Mouse (Mus musculus): Measurements from ENCODE around the gene Usp15.
A peak's percentile ranks its signal among the peaks of the same experiment; 100 is the strongest.

Gene Usp15

DNA sequence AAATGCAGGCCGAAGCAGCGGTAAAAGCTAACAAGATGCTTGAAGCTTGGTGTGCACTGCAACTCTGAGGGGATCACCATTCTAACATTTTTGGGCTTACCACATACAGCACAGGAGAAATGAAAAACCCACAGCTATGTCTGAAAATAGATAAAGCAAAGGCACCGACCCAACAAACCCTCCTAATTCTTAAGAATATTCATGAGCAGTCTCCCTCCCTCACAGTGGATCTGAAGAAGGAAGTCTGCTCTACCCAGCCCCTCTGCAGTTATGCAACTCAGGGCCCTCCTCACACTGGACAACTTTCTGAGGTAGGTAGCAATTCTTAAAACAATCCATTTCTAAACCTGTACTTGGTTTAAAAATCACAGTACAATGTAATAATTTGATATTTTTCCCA lies 14.4 kb downstream of the Usp15 start:
- DNase-seq (ENCODE audit: low read depth, low spot score) = no peak

DNA sequence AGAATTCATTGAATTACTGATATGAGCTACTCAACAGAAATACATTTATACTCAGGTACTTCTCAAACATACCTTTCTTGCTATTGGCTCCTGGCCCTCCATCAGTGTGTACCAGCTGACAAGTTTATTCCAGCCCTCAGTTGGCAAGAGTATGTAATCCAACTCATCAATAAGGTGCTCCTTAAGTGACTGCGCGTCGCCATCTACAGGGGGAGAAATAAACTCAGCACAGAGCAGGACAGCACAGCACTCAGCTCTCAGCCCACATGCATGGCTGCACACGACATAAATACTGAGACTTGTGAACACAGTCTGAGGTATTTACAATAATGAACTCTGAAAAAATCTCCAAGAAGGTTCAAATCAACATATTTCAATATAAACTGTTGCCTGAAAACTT lies 21.0 kb downstream of the Usp15 start:
- no peak for DNase-seq (ENCODE audit: low read depth, low spot score)

DNA sequence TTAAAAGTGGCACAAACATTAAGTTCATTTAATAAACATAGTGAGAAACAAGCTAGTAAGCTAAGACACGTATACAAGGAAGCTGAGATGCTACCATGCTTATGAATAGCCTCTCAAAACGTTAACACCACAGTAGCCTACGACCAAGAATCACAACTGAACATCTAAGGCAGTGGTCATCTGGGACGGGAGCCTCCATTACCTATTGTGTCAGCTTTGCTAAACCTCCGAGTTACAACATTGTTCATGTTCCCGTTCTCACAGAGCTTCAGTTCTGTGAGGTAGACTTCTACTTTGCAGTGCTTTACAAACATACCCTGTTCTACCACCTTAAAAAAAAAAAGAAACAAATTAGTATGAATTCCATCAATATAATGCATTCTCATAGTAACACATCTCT lies 25.9 kb downstream of the Usp15 start:
- DNase-seq (ENCODE audit: low read depth, low spot score) = no peak

DNA sequence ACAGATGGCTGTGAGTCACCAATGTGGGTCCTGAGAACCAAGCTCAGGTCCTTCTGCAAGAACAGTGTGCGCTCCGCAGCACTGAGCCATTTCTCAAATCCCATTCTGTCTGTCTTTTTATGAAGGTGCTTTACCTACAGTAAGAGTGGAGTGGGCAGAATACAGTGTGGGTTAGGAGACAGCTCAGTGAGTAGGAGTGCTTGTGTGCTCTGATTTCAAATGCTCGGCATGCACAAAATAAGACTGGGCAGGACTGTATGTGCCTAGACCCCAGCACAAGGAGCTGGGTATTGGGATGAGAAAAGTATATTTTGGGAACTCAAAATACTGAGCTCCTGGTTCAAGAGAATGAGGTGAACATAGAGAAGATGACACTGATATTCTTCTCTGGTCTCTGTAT lies 31.3 kb downstream of the Usp15 start:
- DNase-seq (ENCODE audit: low read depth, low spot score) = no peak

DNA sequence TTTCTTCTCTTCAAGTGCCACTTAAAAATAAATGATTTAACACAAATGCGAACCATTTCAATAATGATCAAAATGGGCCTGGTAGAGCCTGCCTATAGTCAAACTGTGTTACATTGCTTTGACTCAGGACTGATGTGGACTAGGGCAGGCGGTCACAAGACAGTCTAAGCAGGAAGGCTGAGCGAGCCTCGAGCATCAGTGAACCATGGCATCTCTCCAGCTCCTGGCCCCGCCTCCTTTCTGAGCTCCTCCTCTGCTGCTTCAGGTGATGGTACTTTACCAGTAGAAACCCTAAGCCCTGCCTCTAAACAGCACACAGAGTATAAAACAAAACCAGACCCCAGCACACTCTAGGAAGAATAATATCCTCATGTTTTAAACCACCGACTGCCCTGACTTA lies 36.3 kb downstream of the Usp15 start:
- DNase-seq (ENCODE audit: low read depth, low spot score) = no peak

DNA sequence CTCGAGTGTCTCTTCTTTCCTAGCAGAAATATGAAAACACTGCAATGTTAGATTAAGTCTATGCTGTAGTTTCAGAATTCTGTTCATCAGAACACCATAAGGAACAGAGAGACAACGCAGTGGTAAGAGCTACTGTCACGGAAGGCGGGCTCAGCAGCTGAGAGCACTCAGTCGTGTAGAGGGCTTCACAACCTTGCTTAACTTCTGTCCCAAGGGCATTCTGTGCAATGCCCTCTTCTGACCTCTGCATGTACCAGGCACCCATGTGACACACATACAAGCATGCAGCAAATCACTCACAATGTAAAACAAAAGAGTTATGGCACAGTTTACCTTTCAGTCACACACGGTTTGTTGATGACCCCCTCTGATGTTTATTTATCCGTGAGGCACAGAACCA lies 37.5 kb downstream of the Usp15 start:
- no peak for DNase-seq (ENCODE audit: low read depth, low spot score)

DNA sequence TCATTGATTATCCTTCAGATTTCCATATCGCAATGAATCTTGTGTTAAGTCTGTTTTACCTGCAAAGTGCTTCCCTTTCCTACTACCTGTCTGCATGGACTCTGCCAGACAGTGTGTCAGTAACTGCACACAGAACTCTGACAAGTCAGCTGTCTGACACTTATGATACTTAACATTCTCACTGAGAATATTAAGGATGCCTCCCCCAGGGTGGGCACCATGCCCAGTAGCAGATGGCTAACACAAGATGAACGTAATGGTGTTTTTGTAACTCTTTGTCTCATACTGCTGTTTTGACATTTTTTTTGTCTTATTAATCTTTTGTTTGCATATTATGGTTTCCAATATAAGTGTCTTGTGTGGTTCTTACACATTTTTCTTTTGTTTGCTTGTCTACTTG lies 40.4 kb downstream of the Usp15 start:
- DNase-seq (ENCODE audit: low read depth, low spot score) = no peak

DNA sequence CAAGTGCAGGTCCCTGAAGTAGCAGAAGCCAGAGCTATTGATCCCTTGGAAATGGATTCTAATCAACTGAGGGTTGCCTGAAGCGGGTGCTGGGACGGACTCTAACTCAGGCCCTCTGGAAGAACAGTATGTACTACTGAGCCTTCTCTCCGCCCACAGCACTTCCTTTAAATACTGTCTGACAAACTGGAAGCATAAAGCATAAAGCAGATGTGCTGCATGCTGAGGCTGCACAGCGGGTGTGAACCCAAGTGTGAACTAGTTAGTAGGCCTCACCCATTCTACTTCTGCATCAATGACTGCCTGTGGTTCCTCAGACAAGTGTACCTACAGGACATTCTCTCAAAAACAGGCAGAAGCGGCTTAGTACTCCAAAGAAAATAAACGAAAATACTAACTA lies 41.0 kb downstream of the Usp15 start:
- DNase-seq (ENCODE audit: low read depth, low spot score) = no peak

DNA sequence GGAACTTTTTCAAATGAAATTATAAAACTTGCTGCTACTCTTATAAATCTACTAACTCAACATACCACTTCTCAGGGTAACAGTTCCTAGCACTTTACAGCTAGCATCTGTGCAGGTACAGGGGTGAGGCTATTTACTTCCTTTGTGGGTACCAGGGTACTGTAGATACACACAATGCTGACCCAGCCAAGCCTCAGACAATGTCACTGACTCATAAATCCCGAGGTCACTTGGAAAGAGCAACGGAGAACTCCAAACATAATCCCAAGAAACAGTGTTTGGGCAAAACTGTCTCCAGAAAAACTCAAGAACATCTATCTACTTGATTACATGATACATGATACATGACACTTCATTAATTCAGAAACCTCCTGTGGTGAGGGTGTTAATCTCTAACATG lies 43.5 kb downstream of the Usp15 start:
- DNase-seq (ENCODE audit: low read depth, low spot score) = no peak

DNA sequence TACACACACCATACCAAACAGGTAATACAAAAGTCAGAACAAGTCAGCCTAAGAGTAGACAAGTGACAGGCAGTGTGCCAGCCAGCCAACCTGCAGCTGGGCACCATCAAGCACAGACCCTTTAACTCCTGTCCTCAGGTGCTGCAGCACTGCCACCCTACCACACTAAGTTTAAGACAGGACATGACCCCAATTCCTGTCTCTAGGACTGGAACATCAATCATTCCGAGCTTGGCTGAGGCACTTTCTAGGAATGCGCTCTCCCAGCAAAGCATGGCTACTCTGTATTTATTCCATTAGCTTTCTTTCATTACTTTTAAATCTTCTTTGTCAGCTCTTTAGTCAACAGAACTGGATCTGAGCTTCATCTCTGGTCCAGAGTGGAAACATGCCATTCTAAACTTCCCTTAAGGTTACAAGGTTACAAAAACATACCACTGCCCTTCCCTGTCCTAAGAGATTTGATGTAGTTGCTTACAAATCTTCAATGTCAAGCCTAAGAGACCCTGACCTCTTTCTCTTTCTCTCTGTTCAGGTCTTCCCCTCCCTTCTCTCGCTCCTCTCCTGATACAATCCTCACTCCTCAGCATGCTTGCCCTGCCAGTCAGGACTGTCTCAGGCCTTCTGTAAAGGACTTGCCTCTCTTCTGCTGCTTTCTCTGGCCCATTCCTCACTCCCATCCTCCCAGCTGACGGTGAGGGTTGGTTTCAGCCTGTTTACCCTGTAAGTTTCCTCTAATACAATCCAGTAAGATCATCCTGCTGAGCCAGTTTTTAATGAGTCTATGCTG lies 48.6 kb downstream of the Usp15 start:
- no peak for DNase-seq (ENCODE audit: low read depth, low spot score)

DNA sequence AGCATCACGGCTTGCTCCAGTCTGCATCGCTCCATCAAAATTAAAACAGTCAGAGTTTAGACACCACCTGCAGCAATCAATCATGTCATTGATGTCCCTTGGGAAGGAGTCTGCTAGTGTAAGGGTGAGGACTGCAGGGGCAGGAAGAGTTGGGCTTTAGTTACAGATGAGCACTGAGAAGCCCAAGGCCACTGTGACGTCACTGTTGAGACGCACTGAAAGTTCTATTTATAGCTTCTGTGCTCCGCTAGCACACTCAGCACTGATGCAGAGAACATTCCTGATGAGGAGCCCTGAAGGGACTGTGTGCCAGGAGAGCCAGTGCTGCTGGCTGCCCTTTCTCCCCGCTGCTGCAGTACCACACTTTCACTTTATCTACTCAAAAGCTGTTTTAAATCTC lies 49.6 kb downstream of the Usp15 start:
- no peak for DNase-seq (ENCODE audit: low read depth, low spot score)

DNA sequence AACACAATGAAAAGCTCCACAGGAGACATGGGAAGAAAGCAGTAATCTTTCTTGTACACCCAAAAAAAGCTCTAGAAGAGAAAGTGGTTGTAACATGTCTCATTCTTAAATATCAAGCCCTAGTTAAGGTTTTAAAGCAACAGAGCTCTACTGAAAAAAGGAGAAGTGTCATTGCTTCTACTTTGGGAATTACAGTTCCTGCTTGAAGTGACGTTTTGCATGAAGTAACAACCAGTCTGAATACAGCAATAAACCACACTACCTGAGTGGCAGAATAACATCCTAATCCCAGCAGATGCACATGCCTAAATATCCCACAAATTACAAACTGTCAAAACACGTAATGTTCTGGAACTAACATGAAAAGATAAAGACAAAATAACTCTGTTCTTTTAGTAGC lies 50.4 kb downstream of the Usp15 start:
- DNase-seq (ENCODE audit: low read depth, low spot score) = no peak

DNA sequence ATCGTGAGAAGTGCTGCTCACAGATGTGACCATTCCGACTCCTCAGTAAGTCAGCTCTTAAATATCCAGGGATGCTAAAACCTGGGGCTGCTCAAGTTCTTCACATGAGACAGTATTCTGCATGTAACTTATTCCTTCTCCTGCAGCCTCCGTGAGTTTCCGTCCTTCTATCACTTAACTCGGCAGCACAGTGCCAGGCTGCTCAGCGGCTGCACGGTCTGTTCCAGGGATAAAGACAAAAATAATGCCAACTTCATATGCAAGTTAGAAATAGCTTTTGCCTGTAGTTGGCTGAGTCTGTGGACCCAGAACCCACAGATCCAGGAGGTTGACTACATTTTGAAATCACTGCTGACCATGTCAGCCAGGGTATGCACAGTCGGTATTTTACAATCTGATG lies 52.5 kb downstream of the Usp15 start:
- no peak for DNase-seq (ENCODE audit: low read depth, low spot score)

DNA sequence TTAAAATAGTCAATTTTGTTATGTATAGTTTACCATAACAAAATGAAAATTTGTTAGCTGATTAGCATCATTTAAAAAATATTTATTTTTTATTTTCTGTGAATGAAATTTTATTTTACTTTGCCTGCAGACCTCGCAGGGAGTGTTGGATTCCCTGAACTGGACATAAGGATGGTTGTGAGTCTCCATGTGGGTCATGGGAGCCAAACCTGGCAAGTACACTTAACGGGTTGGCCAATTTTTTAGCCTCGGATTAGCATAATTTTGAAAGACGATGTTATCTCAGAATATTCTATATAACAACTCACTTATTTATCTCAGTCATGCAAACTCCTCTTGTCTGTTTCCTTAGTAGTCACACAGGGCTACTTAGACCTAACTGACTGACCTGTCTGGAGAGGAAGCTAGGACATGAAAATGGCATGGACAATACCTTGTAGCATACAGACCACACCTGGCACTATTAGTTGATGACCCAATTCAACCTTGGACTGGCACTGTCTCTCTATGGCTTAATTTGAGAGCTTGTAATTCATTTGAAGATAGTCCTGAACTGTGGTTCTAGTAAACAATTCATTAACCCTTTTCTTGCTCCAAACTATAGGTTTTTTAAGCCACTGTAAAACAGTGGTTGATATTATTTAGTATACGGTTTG lies 54.3 kb downstream of the Usp15 start:
- no peak for DNase-seq (ENCODE audit: low read depth, low spot score)

DNA sequence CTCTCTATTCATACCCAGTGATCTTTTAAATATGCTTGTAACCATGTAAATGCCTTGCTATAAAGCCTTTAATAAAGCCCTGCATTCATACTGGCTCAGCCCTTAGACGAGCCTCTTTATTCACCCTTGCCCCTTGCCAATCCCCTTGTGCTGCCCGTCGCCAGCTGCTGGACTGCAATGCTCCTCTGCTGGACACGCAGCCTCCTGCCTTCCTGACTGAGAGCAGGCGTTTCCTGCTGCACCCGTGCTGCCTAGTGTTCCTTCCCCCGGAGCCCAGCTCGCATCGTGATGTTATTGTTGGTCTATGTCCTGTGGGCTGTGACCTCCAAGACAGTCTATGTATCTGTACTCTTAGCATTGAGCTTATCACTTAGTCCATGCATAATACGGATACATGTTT lies 61.0 kb downstream of the Usp15 start:
- DNase-seq (ENCODE audit: low read depth, low spot score) = no peak

DNA sequence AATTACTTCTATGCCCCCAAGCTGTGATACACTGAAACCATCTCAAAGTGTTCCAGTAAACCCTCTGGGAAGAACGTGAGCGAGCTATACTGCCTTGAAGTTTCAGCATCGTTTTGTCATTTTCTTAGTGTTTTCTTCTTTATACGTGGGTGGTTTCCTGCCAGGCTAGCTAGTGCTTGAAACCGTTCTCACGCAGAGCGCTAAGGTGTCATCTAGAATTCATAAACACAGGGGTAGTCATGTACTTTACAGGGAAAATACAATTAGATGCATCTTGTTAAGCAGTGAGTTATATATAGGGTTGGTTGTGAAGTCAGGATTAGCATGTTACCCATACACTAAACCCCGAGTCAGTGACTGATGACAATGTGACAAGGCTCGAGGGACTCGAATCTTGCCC lies 65.3 kb downstream of the Usp15 start:
- peak; percentile 15 for DNase-seq (ENCODE audit: low read depth, low spot score)

DNA sequence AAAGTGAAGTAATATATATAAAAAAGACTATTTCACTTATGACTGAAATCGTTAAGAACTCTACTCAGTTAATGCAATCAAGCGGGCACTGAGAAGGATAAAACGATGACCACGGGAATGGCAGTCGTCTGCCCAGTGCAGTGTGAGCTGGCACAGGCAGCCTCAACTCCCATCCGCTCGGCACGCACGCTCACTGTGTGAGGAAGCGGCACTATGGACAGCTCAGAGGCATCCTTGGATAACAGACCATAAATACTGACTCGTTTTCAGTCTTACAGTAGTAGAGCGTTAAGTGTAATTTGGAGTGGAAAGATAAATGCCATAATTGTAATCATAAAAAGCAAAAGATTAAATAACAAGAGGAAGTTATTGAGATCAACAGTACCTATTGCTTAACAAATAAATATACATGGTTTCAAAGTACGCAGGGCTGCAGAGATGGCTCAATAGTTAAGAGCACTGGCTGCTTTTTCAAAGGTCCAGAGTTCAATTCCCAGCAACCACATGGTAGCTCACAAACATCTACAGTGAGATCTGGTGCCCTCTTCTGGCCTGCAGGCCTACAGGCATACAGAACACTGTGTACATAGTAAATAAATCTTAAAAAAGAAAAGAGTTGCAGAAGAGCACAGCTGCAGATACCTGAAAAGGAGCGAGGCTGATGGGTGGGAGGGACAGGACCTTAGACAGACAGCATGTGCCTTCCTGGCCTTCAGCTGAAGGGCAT lies 76.0 kb downstream of the Usp15 start:
- DNase-seq (ENCODE audit: low read depth, low spot score) = no peak

DNA sequence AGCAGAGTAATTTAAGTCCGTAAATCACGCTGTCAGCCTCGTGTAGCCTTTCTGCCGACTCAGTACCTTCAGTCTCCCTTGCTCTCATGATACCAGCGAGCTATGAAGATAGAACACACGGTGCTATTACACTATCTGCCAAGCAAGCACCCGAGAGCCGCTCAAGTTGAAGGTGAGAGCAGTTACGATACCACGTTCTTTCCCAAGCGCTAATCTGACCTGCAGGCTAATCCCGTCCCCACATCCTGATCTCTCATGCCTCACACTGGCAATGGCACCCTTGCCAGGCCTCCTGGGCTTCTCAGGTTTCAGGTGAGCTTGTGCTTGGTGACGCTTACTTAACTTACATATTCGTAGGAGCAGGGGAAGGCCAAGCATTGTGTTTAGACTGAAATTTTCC lies 79.9 kb downstream of the Usp15 start:
- no peak for DNase-seq (ENCODE audit: low read depth, low spot score)

DNA sequence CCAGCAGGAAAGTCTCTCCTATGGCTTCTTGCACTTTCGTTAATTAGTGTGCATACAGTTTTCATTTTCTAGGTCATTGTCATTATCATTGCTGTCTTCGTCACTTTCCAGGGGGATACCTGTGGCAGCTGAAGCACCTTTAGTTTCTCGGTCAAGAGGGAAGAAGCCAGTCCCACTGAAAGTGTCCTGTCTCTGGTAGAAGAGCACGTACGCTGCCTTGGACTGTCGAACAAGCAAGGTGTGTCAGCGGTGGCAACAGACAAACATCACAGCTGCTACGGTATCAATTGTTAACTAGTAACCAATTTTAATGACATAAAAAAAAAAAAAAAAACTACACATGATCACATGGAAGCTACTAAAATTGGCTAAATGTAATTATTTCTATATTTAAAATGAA lies 83.3 kb downstream of the Usp15 start:
- DNase-seq (ENCODE audit: low read depth, low spot score) = no peak

DNA sequence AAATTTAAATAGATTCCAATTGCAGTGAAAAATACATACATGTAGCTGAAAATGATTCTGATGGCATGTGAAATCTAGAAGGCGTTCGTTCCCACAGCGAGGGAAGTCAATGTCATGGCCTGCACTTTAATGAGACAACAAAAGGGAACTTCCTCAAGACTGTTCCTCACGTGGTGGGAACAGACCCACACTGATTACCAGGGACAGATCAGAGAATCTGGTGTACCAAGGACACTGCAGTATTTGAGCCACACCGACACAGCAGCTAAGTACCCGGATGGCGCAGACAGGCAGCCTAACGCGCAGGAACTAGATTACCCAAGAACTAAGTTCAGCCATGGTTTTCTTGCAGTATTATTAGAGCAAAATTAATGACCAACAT lies 84.0 kb downstream of the Usp15 start:
- no peak for DNase-seq (ENCODE audit: low read depth, low spot score)

DNA sequence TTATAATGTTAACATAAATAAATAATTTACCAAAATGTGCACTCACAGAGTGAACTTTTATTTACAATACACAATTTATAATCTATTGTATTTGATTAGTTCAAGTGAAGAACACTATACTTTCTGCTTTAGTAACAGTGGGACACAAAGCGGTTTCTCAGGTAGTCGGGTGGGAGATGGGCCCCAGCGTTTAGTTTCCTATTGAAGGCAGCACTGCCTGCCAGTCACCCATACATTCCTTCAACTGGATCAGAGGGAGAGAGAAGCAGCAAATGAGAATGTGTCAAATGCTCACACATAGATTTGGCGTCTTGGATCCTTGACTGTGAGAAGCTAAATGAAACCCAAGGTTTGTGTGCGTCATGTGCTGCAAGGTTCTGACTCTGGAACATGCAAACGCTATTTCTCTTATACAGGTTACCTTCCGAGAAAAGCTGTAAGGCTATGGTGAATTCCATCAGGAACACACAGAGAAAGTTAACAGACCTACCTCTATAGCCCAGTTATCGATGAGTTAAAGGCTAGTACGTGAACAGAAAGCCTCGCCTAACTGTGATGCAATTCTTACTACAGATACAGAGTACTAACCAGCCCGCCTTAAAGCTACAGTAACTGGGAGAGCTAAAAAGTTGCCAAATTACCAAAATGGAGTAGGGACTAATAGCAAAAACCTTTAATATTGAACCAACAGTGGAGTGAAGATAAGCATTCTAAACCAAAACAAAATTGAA lies 84.6 kb downstream of the Usp15 start:
- no peak for DNase-seq (ENCODE audit: low read depth, low spot score)

DNA sequence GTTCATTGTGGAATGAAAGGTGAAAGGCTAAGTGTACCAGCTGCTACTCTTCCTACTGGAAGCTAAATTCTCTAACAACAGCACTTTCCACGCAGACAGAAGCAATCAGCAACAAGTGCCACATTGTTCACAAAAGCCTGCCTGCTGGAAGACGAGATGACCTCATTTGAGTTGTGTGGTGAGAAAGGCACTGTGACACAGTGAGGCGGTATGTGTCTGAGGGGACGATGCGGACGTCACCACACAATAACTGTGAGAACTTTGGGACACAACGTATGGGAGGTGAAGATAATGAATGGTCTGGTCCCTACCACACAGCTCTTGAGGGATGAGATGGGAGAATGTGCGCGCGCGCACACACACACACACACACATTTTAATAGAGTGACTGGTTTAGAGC lies 86.2 kb downstream of the Usp15 start:
- DNase-seq (ENCODE audit: low read depth, low spot score) = no peak

All from CD4-positive helper T cell, adult 2 months (primary cell).